Mouse (Mus musculus): ENCODE measurements at regions not wholly inside any gene's neighbourhood (a gene's known extent, or its start where the extent isn't known, plus 50 kb on each side); places are given as distances from the start of the nearest gene placed in this dataset.

DNA sequence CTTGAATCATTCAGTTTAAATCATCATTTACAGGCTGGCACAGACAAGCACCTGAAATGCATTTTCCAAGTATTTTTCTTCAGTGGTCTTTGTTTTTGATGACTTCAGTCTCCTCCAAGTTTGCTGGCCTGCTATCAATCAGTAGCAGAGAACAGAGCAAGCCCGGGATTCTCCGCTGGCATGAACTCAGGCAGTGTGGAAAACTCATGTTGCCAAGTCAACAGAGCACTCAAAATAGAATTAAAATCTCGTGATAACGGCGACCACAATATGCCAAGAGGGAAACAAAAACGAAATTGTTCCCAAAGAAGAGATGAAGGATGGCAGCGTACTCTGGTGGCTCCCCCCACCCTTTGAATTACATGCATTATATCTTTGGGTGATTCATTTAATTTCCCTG, 190.9 kb upstream of the Fat4 start:
- WGBS (ENCODE audit: insufficient replicate concordance): 69% methylated on average over 7 of the region's 7 CpGs
- no peak overlapping the region for H3K4me2 ChIP-seq
- DNase-seq (no peak), ATAC-seq (ENCODE audit: low read depth) (no peak)
- no peaks in the 10 kb centered on the region for H3K27me3 ChIP-seq
- H3K4me1 ChIP-seq (replicated peaks): peaks cover 3% of the 10 kb centered on the region; the same call in 1 of the 2 replicates
- H3K9me3 ChIP-seq (replicated peaks): no peaks in the 10 kb centered on the region
- H3K27ac ChIP-seq: no peak overlapping the region
- H3K9ac ChIP-seq: no peak overlapping the region
- H3K4me3 ChIP-seq (replicated peaks): no peak overlapping the region
- H3K36me3 ChIP-seq: no peaks in the 10 kb centered on the region

DNA sequence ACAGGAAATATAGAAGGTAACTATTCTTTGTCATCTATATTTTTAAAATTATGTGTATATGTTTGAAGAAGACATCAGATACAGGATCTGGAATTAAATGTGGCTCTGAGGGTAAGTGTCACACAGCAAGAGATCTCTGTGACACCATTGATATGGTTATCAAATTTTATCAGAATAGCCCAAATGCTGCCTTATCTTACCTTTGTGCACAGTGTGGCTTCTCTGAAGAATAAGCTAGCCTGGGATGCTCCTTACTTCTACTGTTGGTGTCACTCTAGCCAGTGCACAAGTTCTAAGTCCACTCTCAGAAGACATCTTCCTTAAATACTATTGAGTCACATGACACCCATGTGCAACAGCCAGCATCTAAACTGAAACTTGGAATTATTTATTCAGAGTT, 194.0 kb upstream of the Fat4 start:
- no peak overlapping the region for H3K9ac ChIP-seq
- H3K4me3 ChIP-seq (replicated peaks): no peak overlapping the region
- H3K27me3 ChIP-seq: no peaks in the 10 kb centered on the region
- H3K4me2 ChIP-seq: no peak overlapping the region
- no peaks in the 10 kb centered on the region for H3K9me3 ChIP-seq (replicated peaks)
- no peaks in the 10 kb centered on the region for H3K36me3 ChIP-seq
- DNase-seq: no peak
- no peaks in the 10 kb centered on the region; the same call in 1 of the 2 replicates for H3K4me1 ChIP-seq (replicated peaks)
- no peak overlapping the region for H3K27ac ChIP-seq
- ATAC-seq (ENCODE audit: low read depth): peak; percentile 65

DNA sequence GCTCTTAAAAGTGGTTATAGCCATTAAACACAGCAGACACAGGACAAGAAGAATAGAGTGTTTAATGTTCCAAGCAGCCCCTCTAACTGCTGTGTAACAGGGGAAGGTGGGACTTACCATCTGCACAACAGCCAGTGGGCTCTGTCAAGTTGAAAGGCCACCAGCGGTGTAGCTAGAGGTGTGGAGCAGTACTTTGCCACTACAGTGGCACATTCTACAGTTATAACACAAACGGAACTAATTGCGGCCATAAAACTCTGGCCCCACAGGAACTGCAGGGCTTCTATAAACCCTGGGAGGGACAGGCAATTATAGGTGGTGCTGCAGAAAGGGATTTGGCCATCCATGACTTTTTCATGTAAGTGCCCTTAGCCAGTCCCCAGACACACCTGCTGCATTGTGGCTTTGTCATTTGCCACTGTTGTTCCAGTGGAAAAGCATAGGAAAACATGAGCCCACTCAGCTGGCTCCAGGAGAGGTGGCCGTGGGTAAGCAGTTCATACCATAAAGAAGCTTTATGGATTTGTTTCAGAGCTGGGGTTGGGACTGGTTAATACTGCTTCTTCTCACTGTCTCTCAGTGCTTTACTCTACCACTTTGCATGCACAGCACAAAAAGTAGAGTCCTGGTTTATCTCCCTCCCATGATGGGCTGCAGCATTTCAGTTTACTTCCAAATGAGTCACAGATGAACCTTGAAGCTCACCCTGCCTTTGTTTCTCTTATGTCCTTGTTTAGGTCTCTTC, 199.8 kb upstream of the Ankrd50 start:
- Histone ChIP-seq H3K9ac (no peak overlapping the region), H3K4me3 (replicated peaks) (no peak overlapping the region), H3K4me1 (replicated peaks) (no peaks in the 10 kb centered on the region), H3K27ac (no peak overlapping the region), H3K36me3 (no peaks in the 10 kb centered on the region), H3K27me3 (no peaks in the 10 kb centered on the region), H3K4me2 (no peak overlapping the region), H3K9me3 (replicated peaks) (no peaks in the 10 kb centered on the region)
- WGBS (ENCODE audit: insufficient replicate concordance): 65% methylated on average over 4 of the region's 4 CpGs
- DNase-seq (no peak), ATAC-seq (ENCODE audit: low read depth) (no peak)

DNA sequence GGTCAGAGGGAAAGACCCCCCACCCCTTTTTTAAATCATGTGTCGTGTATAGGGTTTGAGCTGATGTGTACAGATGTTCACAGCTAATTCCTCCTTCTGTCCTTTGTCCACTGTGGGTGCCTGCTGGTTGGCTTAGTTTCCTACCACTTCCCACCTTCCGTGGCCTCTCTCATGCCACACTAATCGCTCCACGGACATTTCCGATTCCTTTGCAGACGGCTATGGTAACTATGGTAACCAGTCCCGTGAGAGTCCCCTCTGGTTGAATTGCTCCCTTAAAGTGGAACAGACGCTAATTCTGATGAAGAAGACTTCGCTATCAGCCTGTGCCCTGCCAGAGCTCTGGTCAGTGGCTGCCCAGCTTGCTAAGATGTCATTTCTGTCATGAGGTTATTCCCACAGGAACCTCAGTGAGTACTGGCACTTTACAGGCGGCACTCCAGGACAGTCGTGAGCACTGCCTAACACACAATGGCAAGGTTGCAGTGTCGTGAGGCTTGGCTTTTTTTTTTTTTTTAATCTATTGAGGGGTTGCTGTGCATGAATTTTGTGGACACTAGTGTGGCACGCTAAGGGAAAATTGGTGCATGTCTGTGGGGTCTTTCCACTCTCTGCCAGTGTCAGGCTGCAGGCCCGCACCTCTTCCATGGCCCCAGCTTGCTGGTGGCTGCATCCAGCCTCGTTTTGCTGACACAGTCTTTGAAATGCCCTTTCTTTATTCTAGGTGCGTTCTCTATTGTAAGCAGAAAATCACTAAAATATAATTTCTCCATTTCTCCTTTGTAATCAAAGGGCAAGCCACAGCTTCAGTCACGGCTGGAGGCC, 179.2 kb upstream of the Ankrd50 start:
- H3K9me3 ChIP-seq (replicated peaks): no peaks in the 10 kb centered on the region
- no peak overlapping the region for H3K27ac ChIP-seq
- no peaks in the 10 kb centered on the region for H3K27me3 ChIP-seq
- no peak for ATAC-seq (ENCODE audit: low read depth)
- H3K36me3 ChIP-seq: no peaks in the 10 kb centered on the region
- no peak overlapping the region for H3K9ac ChIP-seq
- no peak overlapping the region for H3K4me2 ChIP-seq
- H3K4me1 ChIP-seq (replicated peaks): no peaks in the 10 kb centered on the region
- H3K4me3 ChIP-seq (replicated peaks): no peak overlapping the region
- WGBS (ENCODE audit: insufficient replicate concordance): 75% methylated on average over 17 of the region's 17 CpGs
- no peak for DNase-seq

DNA sequence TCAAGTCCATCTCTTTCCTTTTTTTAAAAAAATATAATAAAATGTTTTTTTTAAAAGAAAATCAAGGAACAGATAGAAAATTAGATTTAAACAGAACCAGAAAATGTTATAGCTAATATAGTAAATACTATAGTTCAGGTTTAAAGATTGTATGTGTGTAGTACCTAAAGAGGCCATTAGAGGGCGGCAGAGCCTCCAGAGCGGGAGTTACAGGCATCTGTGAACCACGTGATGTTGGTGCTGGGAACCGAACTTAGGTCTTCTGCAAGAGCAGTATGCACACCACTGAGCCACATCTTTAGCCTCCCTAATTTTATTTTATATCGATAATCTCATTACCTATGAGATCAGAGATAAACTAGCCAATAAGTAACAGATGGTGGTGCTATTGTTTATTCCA, 178.4 kb upstream of the Ankrd50 start:
- H3K4me3 ChIP-seq (replicated peaks): no peak overlapping the region
- no peaks in the 10 kb centered on the region for H3K4me1 ChIP-seq (replicated peaks)
- no peaks in the 10 kb centered on the region for H3K36me3 ChIP-seq
- WGBS (ENCODE audit: insufficient replicate concordance): 52% methylated on average over 5 of the region's 5 CpGs
- no peak overlapping the region for H3K9ac ChIP-seq
- ATAC-seq (ENCODE audit: low read depth) (no peak), DNase-seq (no peak)
- H3K27me3 ChIP-seq: no peaks in the 10 kb centered on the region
- H3K9me3 ChIP-seq (replicated peaks): no peaks in the 10 kb centered on the region
- no peak overlapping the region for H3K4me2 ChIP-seq
- H3K27ac ChIP-seq: no peak overlapping the region

DNA sequence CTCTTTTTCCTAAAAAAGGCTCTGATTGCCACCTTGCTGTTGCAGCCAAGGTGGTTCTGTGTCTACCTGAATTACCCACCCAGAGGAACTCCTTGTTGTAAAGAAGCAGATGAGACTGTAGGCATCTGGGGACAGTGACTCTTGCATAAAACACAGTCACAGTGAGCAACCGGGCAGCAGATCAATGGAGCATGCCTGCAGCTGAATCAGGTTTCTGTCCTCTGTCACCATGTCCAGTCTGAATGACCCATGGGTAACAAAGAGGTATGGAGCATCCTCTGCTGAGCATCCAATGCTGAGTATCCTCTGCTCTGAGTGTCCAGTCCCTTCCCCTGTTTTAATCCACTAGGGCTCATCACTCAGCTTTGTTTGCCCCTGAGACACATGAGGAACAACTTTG, 172.1 kb upstream of the Ankrd50 start:
- Histone ChIP-seq H3K4me1 (replicated peaks) (no peaks in the 10 kb centered on the region), H3K9ac (no peak overlapping the region), H3K27me3 (no peaks in the 10 kb centered on the region), H3K36me3 (no peaks in the 10 kb centered on the region), H3K9me3 (replicated peaks) (no peaks in the 10 kb centered on the region), H3K27ac (no peak overlapping the region), H3K4me3 (replicated peaks) (no peak overlapping the region), H3K4me2 (no peak overlapping the region)
- no peak for ATAC-seq (ENCODE audit: low read depth)
- WGBS (ENCODE audit: insufficient replicate concordance): 52% methylated on average over 1 of the region's 1 CpGs
- DNase-seq: no peak

DNA sequence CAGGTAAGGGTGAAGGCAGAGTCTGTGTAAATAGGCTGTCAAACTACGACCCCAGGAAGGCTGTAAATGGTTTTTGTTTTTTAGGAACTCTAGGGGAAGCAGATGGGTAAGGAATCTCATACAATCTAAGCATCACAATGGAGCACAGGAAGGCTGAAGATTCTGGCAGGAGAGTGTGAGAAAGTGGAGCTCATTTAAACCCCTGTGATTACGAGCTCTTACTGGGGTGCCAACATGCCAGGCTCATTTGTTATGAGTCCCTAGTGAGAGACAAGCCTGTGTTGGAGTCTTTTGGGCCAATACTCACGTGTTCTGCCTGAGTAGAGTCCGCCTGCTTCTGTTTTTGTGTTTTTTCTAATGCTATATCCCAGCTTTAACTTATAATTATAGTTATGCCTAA, 169.3 kb upstream of the Ankrd50 start:
- ATAC-seq (ENCODE audit: low read depth) (no peak), DNase-seq (no peak)
- H3K9ac ChIP-seq: no peak overlapping the region
- H3K9me3 ChIP-seq (replicated peaks): no peaks in the 10 kb centered on the region
- no peaks in the 10 kb centered on the region for H3K36me3 ChIP-seq
- H3K27ac ChIP-seq: no peak overlapping the region
- no peaks in the 10 kb centered on the region for H3K27me3 ChIP-seq
- H3K4me2 ChIP-seq: no peak overlapping the region
- WGBS (ENCODE audit: insufficient replicate concordance): 42% methylated on average over 4 of the region's 4 CpGs
- H3K4me3 ChIP-seq (replicated peaks): no peak overlapping the region
- no peaks in the 10 kb centered on the region for H3K4me1 ChIP-seq (replicated peaks)

DNA sequence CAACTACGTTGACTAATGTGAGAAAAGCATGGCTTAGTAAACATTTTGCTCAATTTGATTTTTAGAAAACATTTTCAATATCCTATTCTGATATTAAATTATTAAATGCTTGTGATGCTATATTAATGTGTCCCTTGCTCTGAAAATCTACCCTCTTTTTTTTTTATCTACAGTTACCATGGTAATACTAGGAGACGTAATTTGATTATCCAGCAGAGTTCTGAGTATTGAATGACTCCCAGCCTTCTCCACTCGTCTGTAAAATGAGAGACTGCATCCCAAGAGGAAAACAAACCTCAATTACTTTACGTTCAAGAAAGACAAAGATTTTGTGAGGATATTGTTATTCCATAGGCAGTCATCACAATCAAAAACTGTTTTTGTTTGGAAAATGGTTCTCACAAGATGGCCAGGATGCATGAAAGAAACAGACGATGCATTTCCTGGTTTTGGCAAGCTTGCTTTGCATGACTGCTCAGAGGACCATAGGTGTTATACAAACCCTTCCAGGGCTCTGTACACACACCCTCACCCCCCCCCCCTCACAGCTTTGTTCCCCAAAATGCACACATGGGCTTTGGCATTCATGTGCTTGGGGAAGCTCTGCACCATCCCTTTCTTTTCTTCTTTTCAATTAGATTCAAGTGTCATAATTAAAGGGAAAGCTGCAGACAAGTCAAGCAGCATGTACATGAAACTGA, 168.5 kb upstream of the Ankrd50 start:
- Histone ChIP-seq H3K9me3 (replicated peaks) (no peaks in the 10 kb centered on the region), H3K36me3 (no peaks in the 10 kb centered on the region), H3K4me1 (replicated peaks) (no peaks in the 10 kb centered on the region), H3K27ac (no peak overlapping the region), H3K4me3 (replicated peaks) (no peak overlapping the region), H3K4me2 (no peak overlapping the region), H3K27me3 (no peaks in the 10 kb centered on the region), H3K9ac (no peak overlapping the region)
- no peak for ATAC-seq (ENCODE audit: low read depth)
- no peak for DNase-seq
- 57% methylated on average over 5 of the region's 5 CpGs for WGBS (ENCODE audit: insufficient replicate concordance)

DNA sequence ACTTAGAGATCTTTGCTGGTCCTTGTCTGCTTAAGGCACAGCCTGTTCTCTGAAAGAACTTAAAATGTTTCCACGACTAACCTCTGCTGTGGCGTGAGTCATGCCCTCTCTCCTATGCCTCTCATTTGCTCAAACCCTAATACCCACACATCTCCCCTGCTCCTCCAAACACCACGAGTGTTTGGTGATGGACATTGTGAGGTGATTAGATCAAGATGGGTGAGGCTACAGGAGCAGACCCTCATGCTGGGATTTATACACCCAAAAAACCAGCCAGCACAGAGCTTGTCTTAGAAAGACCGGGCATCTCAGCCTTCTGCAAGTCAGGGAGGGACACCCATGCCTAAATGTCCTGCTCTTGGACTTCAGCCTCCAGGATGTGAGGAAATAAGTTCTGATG, 165.5 kb upstream of the Ankrd50 start:
- 55% methylated on average over 4 of the region's 4 CpGs for WGBS (ENCODE audit: insufficient replicate concordance)
- H3K4me3 ChIP-seq (replicated peaks): no peak overlapping the region
- no peaks in the 10 kb centered on the region for H3K27me3 ChIP-seq
- H3K9me3 ChIP-seq (replicated peaks): no peaks in the 10 kb centered on the region
- ATAC-seq (ENCODE audit: low read depth): no peak
- H3K4me1 ChIP-seq (replicated peaks): no peaks in the 10 kb centered on the region
- H3K27ac ChIP-seq: no peak overlapping the region
- no peaks in the 10 kb centered on the region for H3K36me3 ChIP-seq
- H3K4me2 ChIP-seq: no peak overlapping the region
- no peak for DNase-seq
- H3K9ac ChIP-seq: no peak overlapping the region

DNA sequence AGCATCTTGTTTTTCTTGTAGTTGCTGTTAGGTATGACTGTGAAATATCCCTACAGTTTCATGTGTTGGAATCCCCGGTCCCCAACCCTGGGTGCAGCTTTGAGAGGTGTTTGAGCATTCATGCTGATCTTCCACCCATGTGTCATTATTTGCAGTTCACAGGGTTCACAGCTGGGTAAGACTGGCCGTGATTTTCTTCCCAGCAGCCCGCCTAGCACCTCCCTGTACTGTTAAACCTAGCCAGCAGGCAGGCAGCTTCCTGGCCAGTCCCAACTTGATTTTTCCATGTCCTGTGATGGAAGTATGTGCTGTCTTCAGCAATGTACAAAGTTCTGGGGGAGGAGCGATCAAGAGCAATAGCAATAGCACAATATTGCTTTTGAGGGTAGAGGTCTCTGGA, 164.0 kb upstream of the Ankrd50 start:
- H3K9ac ChIP-seq: no peak overlapping the region
- no peak overlapping the region for H3K4me3 ChIP-seq (replicated peaks)
- no peaks in the 10 kb centered on the region for H3K36me3 ChIP-seq
- H3K4me2 ChIP-seq: no peak overlapping the region
- DNase-seq: no peak
- no peak for ATAC-seq (ENCODE audit: low read depth)
- no peaks in the 10 kb centered on the region for H3K27me3 ChIP-seq
- 54% methylated on average over 4 of the region's 4 CpGs for WGBS (ENCODE audit: insufficient replicate concordance)
- H3K4me1 ChIP-seq (replicated peaks): no peaks in the 10 kb centered on the region
- H3K9me3 ChIP-seq (replicated peaks): no peaks in the 10 kb centered on the region
- H3K27ac ChIP-seq: no peak overlapping the region

DNA sequence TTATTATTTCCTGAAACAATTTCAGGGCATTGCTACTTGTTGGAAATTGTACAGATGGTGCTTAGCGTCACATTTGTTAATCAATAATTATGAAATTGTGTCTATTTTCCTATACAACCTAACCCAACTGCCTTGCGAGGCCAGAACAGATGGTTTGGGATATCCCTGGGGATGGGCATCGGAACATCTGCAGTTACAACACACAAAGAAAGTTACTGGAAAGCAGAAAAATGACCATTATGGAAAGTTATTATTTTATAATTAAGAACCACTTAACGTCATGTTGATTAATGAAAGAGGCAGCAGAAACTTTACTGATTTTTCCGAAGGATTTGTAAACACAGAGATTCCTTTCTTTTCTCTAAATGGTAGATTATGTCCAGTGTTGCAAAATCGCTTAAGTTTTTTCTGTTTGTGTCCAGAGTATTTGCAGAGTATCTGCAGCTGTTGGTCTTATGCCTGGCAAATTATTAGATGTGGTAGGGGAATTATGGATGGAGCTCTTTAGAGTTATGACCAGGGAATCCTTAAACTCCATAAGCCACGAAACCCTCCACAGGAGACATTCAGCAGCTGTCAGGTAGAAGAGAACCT, 163.2 kb upstream of the Ankrd50 start:
- no peak overlapping the region for H3K4me2 ChIP-seq
- H3K27ac ChIP-seq: no peak overlapping the region
- H3K9ac ChIP-seq: no peak overlapping the region
- no peaks in the 10 kb centered on the region for H3K27me3 ChIP-seq
- WGBS (ENCODE audit: insufficient replicate concordance): 66% methylated on average over 7 of the region's 7 CpGs
- H3K4me1 ChIP-seq (replicated peaks): no peaks in the 10 kb centered on the region
- no peaks in the 10 kb centered on the region for H3K9me3 ChIP-seq (replicated peaks)
- no peak for DNase-seq
- no peak for ATAC-seq (ENCODE audit: low read depth)
- H3K36me3 ChIP-seq: no peaks in the 10 kb centered on the region
- H3K4me3 ChIP-seq (replicated peaks): no peak overlapping the region

Data from liver, embryonic 13.5 days (tissue).